Mouse (Mus musculus): ENCODE data around the gene Ano7. TPM values are rescaled to one million over a fixed set of nuclear protein-coding genes. Genes with fewer than 3 reads are reported as not detected.

Ano7 gene
- polyA plus RNA-seq, 1 experiment: not detected

DNA sequence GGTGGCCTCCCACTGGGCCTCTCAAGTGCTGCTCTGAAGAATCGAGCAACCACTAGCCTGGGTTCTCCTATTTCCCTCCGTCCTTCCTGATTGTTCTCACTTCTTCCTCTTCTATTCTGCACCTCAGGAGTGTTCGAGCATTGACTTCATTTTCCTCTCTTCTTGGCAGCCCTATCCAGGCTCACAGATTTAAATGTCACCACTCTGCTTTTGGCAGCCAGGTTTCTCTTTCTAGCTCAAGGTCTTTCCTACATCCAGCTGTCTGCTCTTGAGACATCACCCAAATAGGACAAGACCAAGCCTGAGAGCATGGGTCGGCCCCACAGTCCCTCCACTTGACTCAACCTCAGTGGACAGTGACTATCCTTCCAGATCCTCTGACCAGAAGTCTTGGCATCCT lies 11.1 kb upstream of the Ano7 start:
- Histone ChIP-seq H3K27ac (ENCODE audit: insufficient read depth, low read depth, low read length) (no peak overlapping the region), H3K4me3 (ENCODE audit: insufficient read depth, low read depth, low read length) (no peak overlapping the region), H3K4me1 (ENCODE audit: control insufficient read depth, insufficient read depth, low read length) (no peaks in the 10 kb centered on the region)
- TF ChIP-seq CTCF (IDR thresholded peaks at IDR 0.05; ENCODE audit: insufficient read depth, low read depth, low read length) (no peak), POLR2A (IDR thresholded peaks at IDR 0.05; ENCODE audit: insufficient read depth, low read depth, low read length) (no peak)
- WGBS: 83% methylated on average over 4 of the region's 4 CpGs

DNA sequence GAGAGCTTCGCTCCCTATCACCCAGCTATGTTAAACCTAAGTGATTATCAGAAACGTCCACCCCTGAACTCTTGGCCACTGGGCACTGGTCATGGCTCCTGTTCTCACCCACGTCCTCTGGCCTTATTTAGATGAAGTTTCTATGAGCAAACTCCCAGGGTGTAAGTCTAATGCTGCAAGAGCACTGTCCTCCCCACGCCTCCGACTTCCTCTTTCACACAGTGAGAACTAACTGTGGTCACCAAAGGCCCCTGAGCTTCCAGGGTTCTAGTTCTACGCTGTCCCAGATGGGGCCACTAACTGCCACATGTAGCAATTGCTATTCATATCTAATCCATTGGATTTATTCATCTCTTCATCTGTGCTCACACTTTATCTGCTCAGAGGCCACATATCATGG lies 8.1 kb upstream of the Ano7 start:
- TF ChIP-seq POLR2A (IDR thresholded peaks at IDR 0.05; ENCODE audit: insufficient read depth, low read depth, low read length): no peak
- TF ChIP-seq CTCF (IDR thresholded peaks at IDR 0.05; ENCODE audit: insufficient read depth, low read depth, low read length): no peak
- Histone ChIP-seq H3K27ac (ENCODE audit: insufficient read depth, low read depth, low read length) (no peak overlapping the region), H3K4me1 (ENCODE audit: control insufficient read depth, insufficient read depth, low read length) (no peaks in the 10 kb centered on the region), H3K4me3 (ENCODE audit: insufficient read depth, low read depth, low read length) (no peak overlapping the region)
- 95% methylated on average over 6 of the region's 6 CpGs for WGBS

DNA sequence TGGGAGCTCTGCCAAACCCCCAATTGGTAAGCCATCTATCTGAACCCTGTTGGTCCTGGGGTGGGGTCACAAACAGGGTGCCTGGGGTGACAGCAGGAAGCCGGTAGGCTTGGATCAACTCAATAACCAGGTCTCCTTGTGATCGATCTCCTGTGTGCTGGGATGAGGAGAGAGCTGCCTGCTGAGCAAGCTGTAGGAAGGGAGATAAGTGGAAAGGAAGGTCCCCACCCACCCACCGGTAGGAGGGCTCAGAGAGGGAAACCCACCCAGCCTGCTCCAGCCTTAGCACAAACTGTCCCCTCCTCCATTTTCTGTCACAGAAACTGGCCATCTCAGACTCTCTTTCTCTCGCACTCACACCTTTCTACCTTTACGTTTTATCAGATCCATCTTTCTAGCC lies 3.6 kb downstream of the Ano7 start:
- no peaks in the 10 kb centered on the region for H3K4me1 ChIP-seq (ENCODE audit: control insufficient read depth, insufficient read depth, low read length)
- H3K4me3 ChIP-seq (ENCODE audit: insufficient read depth, low read depth, low read length): no peak overlapping the region
- TF ChIP-seq POLR2A (IDR thresholded peaks at IDR 0.05; ENCODE audit: insufficient read depth, low read depth, low read length) (no peak), CTCF (IDR thresholded peaks at IDR 0.05; ENCODE audit: insufficient read depth, low read depth, low read length) (no peak)
- no peak overlapping the region for H3K27ac ChIP-seq (ENCODE audit: insufficient read depth, low read depth, low read length)
- 75% methylated on average over 5 of the region's 5 CpGs for WGBS

DNA sequence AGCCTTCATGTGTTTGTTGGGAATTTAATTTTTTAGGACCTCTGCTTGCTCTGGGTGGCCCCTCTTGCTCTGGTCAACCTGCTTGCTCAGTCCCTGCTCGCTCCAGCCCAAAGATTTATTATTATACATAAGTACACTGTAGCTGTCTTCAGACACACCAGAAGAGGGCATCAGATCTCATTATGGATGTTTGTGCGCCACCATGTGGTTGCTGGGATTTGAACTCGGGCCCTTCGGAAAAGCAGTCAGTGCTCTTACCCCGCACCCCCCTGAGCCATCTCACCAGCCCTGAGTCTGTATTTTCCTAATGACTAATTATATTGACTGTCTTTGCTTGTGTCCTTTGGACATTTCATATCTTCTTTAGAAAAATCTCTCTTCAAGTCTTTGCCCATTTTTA lies 5.4 kb downstream of the Ano7 start:
- TF ChIP-seq CTCF (IDR thresholded peaks at IDR 0.05; ENCODE audit: insufficient read depth, low read depth, low read length) (no peak), POLR2A (IDR thresholded peaks at IDR 0.05; ENCODE audit: insufficient read depth, low read depth, low read length) (no peak)
- no peak overlapping the region for H3K4me3 ChIP-seq (ENCODE audit: insufficient read depth, low read depth, low read length)
- H3K27ac ChIP-seq (ENCODE audit: insufficient read depth, low read depth, low read length): no peak overlapping the region
- 76% methylated on average over 5 of the region's 5 CpGs for WGBS
- H3K4me1 ChIP-seq (ENCODE audit: control insufficient read depth, insufficient read depth, low read length): no peaks in the 10 kb centered on the region

DNA sequence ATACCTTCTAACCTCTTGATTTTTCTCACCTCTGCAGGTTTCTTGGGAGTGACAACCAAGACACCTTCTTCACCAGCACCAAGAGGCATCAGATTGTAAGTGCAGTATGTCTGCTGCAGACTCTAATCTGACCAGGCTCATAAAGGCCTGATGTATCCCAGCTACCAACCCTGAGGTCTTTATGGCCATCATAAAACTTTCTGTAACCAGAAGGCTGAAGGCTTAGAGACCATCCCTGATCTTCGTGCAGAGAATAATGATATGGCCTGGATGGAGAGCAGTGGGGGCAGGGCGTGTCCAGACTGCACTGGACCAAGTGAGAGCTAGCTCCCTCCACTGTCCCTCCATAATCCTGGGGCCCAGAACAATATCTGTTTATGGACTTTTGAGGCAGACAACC lies 13.5 kb downstream of the Ano7 start:
- H3K27ac ChIP-seq (ENCODE audit: insufficient read depth, low read depth, low read length): no peak overlapping the region
- WGBS: 76% methylated on average over 2 of the region's 2 CpGs
- no peaks in the 10 kb centered on the region for H3K4me1 ChIP-seq (ENCODE audit: control insufficient read depth, insufficient read depth, low read length)
- no peak overlapping the region for H3K4me3 ChIP-seq (ENCODE audit: insufficient read depth, low read depth, low read length)
- no peak for TF ChIP-seq CTCF (IDR thresholded peaks at IDR 0.05; ENCODE audit: insufficient read depth, low read depth, low read length)
- TF ChIP-seq POLR2A (IDR thresholded peaks at IDR 0.05; ENCODE audit: insufficient read depth, low read depth, low read length): no peak

DNA sequence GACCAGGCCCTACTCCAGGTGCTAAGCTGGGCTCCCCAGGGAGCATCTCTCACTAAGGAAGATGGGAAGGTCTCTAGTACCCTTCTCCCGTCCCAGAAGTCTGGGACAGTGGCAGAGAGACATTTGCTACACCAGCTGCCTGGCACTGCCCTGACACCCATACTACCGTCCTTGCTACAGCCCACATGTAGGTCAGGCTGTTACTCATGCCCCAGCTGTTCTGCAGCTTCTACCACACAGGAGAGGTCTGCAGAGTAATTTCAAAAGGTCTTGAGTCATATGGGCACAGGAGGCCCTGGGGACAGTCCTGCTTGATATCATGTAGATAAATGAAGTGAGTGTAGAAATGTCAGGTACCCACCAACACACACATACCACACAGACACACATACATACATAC lies 15.2 kb downstream of the Ano7 start:
- no peaks in the 10 kb centered on the region for H3K4me1 ChIP-seq (ENCODE audit: control insufficient read depth, insufficient read depth, low read length)
- no peak overlapping the region for H3K27ac ChIP-seq (ENCODE audit: insufficient read depth, low read depth, low read length)
- 75% methylated on average over 2 of the region's 2 CpGs for WGBS
- no peak overlapping the region for H3K4me3 ChIP-seq (ENCODE audit: insufficient read depth, low read depth, low read length)
- TF ChIP-seq POLR2A (IDR thresholded peaks at IDR 0.05; ENCODE audit: insufficient read depth, low read depth, low read length) (no peak), CTCF (IDR thresholded peaks at IDR 0.05; ENCODE audit: insufficient read depth, low read depth, low read length) (no peak)

DNA sequence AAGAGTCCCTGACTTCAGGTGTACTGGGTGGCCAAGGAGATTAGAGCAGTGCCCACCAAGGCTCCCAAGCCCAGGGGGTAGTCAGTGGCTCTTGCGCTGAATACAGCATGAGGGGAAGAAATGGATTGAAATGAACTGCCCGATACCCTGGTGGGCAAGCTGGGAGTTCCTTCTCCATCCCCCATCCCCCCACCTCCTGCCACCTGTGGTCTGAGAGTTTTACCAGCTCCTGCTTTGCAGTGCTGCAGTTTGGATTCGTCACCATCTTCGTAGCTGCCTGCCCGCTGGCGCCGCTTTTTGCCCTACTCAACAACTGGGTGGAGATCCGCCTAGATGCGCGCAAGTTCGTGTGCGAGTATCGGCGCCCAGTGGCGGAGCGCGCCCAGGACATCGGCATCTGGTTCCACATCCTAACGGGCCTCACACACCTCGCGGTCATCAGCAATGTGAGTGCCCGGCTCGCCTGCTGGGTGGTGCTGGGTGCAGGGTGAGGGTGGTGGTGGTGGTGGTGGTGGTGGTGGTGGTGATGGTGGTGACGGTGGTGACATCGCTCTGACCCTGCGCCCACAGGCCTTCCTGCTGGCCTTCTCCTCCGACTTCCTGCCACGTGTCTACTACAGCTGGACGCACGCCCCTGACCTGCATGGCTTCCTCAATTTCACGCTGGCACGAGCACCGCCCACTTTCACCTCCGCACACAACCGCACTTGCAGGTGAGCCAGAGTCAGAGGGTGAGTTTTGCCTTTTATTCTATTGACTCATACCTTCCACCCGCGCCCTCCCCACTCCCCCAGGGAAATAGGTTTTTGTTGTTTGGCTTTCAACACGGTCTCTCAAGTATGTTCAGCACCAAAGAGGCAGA lies 27.7 kb downstream of the Ano7 start:
- Histone ChIP-seq H3K4me3 (ENCODE audit: insufficient read depth, low read depth, low read length) (peak overlapping the region; percentile 19; the same call in 1 of the 2 replicates), H3K27ac (ENCODE audit: insufficient read depth, low read depth, low read length) (no peak overlapping the region), H3K4me1 (ENCODE audit: control insufficient read depth, insufficient read depth, low read length) (peaks cover 9% of the 10 kb centered on the region)
- TF ChIP-seq CTCF (IDR thresholded peaks at IDR 0.05; ENCODE audit: insufficient read depth, low read depth, low read length) (no peak), POLR2A (IDR thresholded peaks at IDR 0.05; ENCODE audit: insufficient read depth, low read depth, low read length) (no peak)
- 27% methylated on average over 38 of the region's 38 CpGs for WGBS

DNA sequence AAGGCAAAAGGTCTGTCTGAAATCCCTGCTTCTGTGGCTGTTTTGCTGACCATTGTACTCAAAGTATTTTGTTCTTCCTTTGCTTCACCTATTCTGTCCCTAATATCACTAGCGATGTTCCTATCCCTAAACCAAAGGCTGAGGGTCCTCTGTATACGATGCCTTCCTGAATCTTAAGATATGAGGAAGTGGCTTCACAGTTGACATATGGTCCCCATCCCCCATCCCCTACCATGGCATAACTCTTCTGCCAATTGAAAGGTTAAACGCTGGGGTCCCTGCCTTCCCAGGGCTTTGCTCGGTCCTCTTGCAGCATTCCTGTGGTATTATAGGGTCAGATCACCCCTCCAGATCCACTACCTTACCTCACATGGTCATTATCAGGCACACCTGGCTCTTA lies 29.7 kb downstream of the Ano7 start:
- no peak overlapping the region for H3K4me3 ChIP-seq (ENCODE audit: insufficient read depth, low read depth, low read length)
- 91% methylated on average over 4 of the region's 4 CpGs for WGBS
- no peak overlapping the region for H3K27ac ChIP-seq (ENCODE audit: insufficient read depth, low read depth, low read length)
- peaks cover 9% of the 10 kb centered on the region for H3K4me1 ChIP-seq (ENCODE audit: control insufficient read depth, insufficient read depth, low read length)
- no peak for TF ChIP-seq POLR2A (IDR thresholded peaks at IDR 0.05; ENCODE audit: insufficient read depth, low read depth, low read length)

DNA sequence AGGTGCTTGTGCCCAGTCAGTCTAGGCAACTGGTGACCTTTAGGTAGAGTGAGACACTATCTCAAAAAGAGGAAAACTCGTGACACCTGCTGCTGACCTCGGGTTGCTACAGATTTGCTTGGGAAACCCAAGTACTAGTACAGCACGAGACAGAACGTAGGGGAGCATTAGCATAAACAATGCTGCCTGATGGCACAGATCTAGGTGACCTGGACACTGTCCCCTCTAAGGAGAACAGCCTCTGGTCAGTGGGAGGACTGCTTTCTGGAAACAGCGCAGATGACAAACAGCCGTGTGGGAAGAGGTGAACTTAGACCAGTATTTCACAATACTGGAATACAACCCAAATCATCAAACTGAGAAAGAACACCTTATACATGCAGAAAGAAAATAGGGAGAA lies 58.4 kb downstream of the Ano7 start:
- TF ChIP-seq CTCF (IDR thresholded peaks at IDR 0.05; ENCODE audit: insufficient read depth, low read depth, low read length) (no peak), POLR2A (IDR thresholded peaks at IDR 0.05; ENCODE audit: insufficient read depth, low read depth, low read length) (no peak)
- Histone ChIP-seq H3K4me3 (ENCODE audit: insufficient read depth, low read depth, low read length) (no peak overlapping the region), H3K27ac (ENCODE audit: insufficient read depth, low read depth, low read length) (no peak overlapping the region), H3K4me1 (ENCODE audit: control insufficient read depth, insufficient read depth, low read length) (no peaks in the 10 kb centered on the region)
- 87% methylated on average over 6 of the region's 6 CpGs for WGBS

All from olfactory bulb, adult 2 months (tissue).